Mouse (Mus musculus) thymus, postnatal 25 days (tissue): ENCODE results near the gene Fcgrt.
A peak's percentile ranks its signal among the peaks of the same experiment; 100 is the strongest.
"Not testable (repeated sequence)": the region's sequence is repeated elsewhere in the genome, so short reads cannot be mapped to it uniquely, and the experiment has no call there.

Experiments
- DNase-seq: peaks from one replicate; pipeline ENCODE4 v3.0.0; 2022

Fcgrt gene

DNA sequence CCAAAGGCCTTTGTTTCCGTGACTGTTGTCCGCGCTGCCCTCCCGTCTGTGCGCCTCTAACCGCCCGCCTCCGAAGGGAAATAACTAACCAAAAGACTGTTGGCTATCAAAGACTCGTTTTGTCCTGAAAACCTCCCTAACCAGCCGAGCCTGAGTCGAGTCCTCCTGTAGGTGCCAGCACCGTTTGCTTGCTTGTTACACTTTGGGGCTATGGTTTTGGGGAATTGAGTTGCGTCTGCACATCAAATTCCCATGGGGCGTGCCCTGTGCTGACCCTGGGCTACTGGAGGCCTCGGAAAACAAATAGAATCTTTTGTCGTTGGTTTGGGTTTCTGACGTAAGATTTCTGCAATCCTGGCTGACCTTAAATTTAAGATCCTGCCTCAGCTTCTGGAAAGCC is 25.7 kb upstream of the Fcgrt start:
- DNase-seq: no peak

GRCm38 (mm10) chr7:45128624-45129246 is 25.1 kb upstream of the Fcgrt start, which contains the start of gene Rpl13a:
Gene Rpl13a, minus strand, starts transcription at chr7:45128761.
- peak; percentile 98 for DNase-seq

- DNase-seq: peak; percentile 17
Measured at GRCm38 (mm10) chr7:45127700-45128224, 24.1 kb upstream of the Fcgrt start.

GRCm38 (mm10) chr7:45126844-45127699 is 23.4 kb upstream of the Fcgrt start:
- DNase-seq: peak; percentile 35

GRCm38 (mm10) chr7:45126147-45126843 is 22.6 kb upstream of the Fcgrt start:
- DNase-seq: peak; percentile 11

DNA sequence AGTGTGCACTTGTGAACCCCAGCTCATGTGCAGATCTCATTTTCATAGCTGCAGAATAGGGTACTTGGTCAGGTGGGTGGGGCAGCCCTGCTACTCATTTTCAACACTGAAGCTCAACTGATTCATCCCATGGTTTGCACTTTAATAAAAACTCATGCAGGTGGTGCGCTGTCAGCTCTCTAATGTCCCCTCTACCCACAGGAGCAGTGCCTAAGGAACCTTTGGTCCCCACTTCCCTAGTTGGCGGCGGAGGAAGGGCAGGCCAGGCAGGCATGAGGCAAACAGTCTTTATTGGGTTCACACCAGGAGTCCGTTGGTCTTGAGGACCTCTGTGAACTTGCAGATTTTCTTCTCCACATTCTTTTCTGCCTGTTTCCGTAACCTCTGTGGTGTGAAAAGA is 22.0 kb upstream of the Fcgrt start:
- not testable (repeated sequence) for DNase-seq

GRCm38 (mm10) chr7:45125144-45125600 is 21.5 kb upstream of the Fcgrt start:
- peak; percentile 12 for DNase-seq

DNA sequence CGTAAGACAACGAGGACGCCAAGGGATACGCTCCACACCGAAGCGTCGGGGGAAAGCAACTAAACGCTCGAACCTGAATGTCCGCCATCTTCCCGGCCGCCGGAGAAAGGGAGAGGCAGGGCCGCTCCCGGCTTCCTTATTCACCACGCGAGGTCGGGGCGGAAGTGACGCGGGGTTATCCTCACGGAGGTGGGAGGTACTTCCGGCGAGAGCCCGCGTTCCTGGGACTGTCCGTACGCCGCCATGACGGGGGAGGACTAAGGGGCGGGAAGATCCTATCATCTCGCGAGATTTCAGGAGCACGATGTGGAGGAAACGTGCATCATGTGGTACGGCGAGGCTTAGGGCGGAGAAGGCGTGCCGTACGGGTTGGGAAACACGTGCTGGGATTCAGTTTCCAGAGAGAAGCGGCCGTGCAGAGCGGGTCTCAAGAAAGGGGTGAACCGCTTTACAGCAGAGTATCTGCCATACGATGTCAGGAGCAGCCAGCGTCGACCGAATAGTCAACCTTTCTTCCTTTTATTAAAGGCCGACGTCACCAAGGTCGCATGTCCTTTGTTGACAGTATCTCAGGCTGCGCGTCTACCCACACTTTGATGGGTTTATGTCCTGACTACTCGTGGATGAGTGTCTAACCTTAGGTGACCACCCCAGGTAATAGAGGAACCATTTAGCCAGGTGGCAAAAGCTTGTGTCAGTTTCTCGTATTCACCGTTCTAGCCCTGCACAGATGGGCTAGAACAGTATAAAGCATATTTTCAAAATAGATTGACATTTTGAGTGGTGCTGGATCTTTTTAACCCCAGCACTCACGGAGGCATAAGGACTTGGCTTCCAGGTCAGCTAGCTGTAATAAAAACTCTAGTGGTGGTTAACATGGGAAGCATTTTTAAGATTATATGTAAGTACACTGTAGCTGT is 20.8 kb upstream of the Fcgrt start, which contains the start of gene Rps11:
Gene Rps11 (minus strand): TSS at position 216 of the 920 bp plus-strand sequence.
- peak; percentile 98 for DNase-seq

DNA sequence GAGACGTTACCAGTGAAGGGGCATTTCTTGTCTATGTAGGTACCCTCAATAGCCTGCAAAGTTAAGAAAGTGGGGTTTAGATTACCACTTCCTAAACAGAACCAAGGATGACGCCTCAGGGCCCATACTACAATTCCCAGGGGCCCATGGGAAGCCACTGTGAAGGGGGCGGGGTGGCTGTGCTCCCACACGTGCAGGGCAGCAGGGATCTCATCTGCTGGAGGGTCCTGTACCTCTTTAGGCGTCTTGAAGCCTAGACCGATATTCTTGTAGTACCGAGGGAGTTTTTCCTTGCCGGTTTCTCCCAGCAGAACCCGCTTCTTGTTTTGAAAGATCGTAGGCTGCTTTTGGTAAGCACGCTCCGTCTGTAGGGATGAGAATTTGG is 19.5 kb upstream of the Fcgrt start:
- DNase-seq: peak; percentile 44

DNA sequence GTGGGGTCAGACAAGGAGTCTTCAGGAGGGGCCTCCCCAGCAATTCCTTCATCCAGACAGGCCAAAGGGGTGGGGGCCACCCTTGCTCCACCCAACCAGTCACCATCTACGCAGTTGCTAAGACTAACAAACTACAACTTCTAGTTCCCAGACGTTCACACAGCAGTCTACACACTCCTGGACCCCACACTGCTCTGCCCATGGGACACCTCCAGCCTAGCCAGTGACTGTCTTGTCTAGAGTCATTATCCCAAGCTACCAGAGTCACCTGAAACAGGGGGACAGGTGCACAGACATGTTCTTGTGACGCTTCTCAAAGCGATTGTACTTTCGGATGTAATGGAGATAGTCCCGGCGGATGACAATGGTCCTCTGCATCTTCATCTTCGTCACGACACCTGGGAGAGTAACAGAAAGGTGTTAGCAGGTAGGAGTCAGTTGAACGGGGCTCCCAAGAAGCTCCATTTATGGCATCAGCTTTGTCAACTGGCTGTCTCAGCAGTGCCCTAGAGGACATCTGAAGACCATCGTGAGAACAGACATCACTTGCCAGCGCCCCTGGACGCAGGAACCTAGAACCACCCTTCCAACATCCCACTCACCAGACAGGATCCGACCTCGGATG is 19.0 kb upstream of the Fcgrt start:
- no peak for DNase-seq

DNA sequence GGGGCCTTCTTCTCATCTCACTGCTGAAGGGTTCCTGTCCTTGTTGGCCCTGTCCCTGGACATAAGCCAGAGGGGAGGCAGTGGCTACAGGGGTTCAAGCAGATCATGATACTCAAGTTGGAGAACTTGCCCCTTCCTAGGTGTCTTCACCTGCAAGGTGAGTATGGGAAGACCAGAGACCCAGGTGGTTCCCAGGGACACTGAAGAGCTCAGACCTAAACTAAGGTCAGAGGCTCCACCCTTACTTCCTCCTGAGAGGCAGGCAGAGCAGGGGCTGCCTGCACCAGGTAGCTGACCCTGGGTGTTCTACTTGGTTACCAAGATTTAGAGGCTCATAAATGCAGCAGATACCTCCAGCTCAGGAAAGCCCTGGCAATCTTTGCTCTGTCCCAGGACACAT is 18.3 kb upstream of the Fcgrt start:
- peak; percentile 12 for DNase-seq

GRCm38 (mm10) chr7:45121404-45121803 is 17.8 kb upstream of the Fcgrt start:
- DNase-seq: peak; percentile 87

DNA sequence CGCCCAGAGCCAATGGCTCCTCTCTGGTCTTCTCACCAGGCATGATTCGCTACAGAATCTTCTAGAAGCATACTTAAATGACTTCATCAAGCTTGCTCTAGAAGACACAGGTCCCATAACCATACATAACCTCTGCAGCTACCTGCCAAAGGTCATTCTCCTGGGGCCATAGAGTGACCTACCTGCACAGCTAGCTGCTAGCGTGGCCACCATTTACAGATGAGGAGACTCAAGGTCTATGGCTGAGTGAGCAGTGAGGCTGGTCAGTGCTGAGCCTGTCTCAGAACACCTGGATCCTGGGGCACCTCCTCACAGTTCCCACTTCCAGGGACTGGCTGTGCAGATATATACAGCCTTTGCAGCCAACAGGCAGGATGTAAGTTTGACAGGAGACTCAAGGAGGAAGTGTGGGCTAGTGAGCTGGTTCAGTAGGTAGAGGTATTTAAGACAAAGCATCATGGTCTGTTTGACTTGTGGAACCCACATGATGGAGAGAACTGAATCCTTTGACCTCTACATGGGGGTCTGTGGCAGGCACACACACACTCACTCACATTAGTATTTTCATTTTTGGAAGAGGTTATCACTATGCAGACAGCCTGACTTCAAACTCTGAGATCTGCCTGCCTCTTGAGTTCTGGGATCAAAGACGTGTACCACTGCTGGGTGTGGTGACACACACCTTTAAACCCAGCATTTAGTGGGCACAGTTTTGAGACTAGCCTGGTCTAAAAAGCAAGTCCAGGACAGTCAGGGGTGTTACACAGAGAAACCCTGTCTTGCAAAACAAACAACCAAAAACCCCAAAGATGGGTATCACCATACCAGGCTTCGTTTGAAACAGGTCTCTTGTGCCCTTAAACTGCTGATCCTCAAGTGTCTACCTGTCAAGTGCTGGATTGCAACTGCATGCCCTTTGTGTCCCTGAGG is 16.4 kb upstream of the Fcgrt start:
- DNase-seq: peak; percentile 37

DNA sequence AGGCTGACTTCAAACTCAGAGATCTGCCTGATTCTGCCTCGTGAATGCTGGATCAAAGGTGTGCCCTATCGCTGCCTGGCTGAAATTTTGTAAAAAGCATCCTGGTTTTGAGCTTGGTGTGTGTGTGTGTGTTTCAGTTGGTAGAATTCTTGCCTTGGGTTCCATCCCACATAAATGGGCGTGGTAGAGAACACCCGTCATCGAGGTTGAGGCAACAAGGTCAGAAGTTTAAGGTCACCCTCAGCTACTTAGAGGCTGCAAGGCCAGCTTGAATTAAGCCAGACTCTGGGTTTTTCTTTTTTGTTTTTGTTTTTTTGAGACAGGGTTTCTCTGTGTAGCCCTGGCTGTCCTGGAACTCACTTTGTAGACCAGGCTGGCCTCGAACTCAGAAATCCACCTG is 14.7 kb upstream of the Fcgrt start:
- DNase-seq: no peak

- no peak for DNase-seq
Measured at GRCm38 (mm10) chr7:45117566-45117965, 13.9 kb upstream of the Fcgrt start.

DNA sequence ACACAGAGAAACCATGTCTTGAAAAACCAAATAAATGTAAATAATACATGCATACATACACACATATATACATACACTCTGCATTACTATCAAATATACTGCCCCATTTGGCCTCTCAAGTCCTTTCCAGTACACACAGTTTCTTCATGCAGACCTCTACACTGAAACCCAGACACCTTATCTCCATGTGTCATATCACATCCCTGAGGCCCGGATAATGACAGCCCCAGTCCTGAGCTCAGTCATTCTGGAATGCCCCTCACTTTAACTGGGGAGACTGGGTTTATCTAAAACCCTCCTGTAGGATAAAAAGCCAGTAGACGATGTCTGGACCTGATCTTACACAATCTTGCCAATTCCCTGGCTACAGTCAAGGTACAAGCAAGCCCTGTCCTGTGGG is 9.8 kb upstream of the Fcgrt start:
- no peak for DNase-seq

- DNase-seq: no peak
Measured at GRCm38 (mm10) chr7:45112529-45112928, 8.9 kb upstream of the Fcgrt start.

DNA sequence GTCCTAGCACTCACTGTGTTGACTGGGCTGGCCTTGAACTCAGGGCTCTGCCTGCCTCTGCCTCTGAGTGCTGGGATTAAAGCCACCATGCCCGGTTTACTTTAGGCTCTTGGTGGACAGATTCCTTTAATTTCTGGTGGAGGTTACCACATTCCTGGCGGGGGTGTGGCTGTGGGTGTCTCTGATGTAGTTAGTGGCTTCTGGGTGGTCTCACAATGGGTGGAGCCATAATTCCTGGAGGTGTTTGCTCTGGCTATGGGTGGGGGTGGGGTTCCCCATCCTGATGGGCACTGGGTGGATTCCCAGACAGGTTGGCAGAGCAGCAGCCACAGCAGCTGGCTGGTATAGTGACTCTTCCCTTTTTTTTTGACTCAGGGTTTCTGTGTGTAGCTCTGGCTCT is 8.3 kb upstream of the Fcgrt start:
- DNase-seq: no peak

DNA sequence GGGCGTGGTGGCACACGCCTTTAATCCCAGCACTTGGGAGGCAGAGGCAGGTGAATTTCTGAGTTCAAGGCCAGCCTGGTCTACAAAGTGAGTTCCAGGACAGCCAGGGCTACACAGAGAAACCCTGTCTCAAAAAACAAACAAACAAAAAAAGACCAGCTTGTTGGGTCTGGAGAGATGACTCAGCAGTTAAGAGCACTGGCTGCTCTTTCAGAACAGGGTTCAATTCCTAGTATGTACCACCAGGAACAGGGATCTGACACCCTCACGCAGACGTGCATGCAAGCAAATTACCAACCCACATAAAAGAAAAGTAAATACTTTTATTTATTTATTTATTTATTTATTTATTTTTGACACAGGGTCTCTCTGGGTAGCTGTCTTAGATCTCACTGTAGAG is 6.4 kb upstream of the Fcgrt start:
- not testable (repeated sequence) for DNase-seq

DNA sequence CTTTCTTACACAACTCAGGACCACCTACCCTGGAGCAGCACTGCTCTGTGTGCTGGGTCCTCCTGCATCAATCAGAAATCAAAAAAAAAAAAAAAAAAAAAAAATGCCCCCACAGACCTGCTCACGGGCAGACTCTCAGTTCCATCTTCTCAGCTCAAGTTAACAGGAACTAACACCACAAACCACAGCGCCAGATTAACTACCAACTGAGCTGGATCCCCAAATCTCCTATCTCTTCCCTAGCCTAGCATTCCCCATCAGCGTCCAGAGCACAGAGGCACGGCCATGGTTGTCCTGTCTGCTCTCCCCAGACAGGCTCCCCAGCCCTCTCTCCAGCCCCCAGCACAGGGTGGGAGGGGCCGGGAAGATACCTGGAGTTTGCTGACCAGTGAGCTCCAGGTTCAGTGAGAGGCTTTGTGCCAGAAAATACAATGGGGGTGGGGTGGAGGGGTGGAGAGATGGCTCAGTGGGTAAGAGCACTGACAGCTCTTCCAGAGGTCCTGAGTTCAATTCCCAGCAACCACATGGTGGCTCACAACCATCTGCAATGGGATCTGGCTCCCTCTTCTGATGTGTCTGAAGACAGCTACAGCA is 3.5 kb upstream of the Fcgrt start:
- DNase-seq: no peak
